Mouse (Mus musculus): Measurements from ENCODE around the gene Pmvk. TPM values are rescaled to one million over a fixed set of nuclear protein-coding genes. Genes with fewer than 3 reads are reported as not detected.

Pmvk gene
- polyA plus RNA-seq, 1 experiment from 2014 or later: 74.5 TPM

Other genes starting within 250 kb of the Pmvk start
- gene Thbs3, start 239.4 kb upstream of the Pmvk start, polyA plus RNA-seq (2014; fragmentation: Nextera tagmentation; extraction: Ambion mirVana): 26.3 and 26.6 TPM in 2 replicates
- 181 and 202 TPM in 2 replicates for gene Mtx1, start 227.5 kb upstream of the Pmvk start, polyA plus RNA-seq (2014; fragmentation: Nextera tagmentation; extraction: Ambion mirVana)
- 1.6 and 1.8 TPM in 2 replicates for gene Muc1, start 225.5 kb upstream of the Pmvk start, polyA plus RNA-seq (2014; fragmentation: Nextera tagmentation; extraction: Ambion mirVana)
- gene Krtcap2, start 208.6 kb upstream of the Pmvk start, polyA plus RNA-seq (2014; fragmentation: Nextera tagmentation; extraction: Ambion mirVana): 237 and 255 TPM in 2 replicates
- gene Trim46, start 208.2 kb upstream of the Pmvk start, polyA plus RNA-seq (2014; fragmentation: Nextera tagmentation; extraction: Ambion mirVana): 11.6 and 12.8 TPM in 2 replicates
- 86.1 and 88.5 TPM in 2 replicates for gene Dpm3, start 195.2 kb upstream of the Pmvk start, polyA plus RNA-seq (2014; fragmentation: Nextera tagmentation; extraction: Ambion mirVana)
- gene Slc50a1, start 184.0 kb upstream of the Pmvk start, polyA plus RNA-seq (2014; fragmentation: Nextera tagmentation; extraction: Ambion mirVana): 33.8 and 37.6 TPM in 2 replicates
- gene Efna1, start 173.4 kb upstream of the Pmvk start, polyA plus RNA-seq (2014; fragmentation: Nextera tagmentation; extraction: Ambion mirVana): 13.7 and 15.9 TPM in 2 replicates
- gene Efna3, start 131.6 kb upstream of the Pmvk start, polyA plus RNA-seq (2014; fragmentation: Nextera tagmentation; extraction: Ambion mirVana): 32.7 and 36.5 TPM in 2 replicates
- gene Efna4, start 116.5 kb upstream of the Pmvk start, polyA plus RNA-seq (2014; fragmentation: Nextera tagmentation; extraction: Ambion mirVana): 20.5 and 21.6 TPM in 2 replicates
- gene Adam15, start 104.5 kb upstream of the Pmvk start, polyA plus RNA-seq (2014; fragmentation: Nextera tagmentation; extraction: Ambion mirVana): 16.3 and 18.3 TPM in 2 replicates
- gene Dcst2, start 92.6 kb upstream of the Pmvk start, polyA plus RNA-seq (2014; fragmentation: Nextera tagmentation; extraction: Ambion mirVana): 0.20 TPM in 1 of 2 replicates, not detected in the other
- gene Dcst1, start 89.3 kb upstream of the Pmvk start, polyA plus RNA-seq (2014; fragmentation: Nextera tagmentation; extraction: Ambion mirVana): 0.31 and 0.41 TPM in 2 replicates
- 0.25 and 0.54 TPM in 2 replicates for gene Zbtb7b, start 59.8 kb upstream of the Pmvk start, polyA plus RNA-seq (2014; fragmentation: Nextera tagmentation; extraction: Ambion mirVana)
- 0.13 and 0.73 TPM in 2 replicates for gene Lenep, start 51.7 kb upstream of the Pmvk start, polyA plus RNA-seq (2014; fragmentation: Nextera tagmentation; extraction: Ambion mirVana)
- 29.4 and 30.9 TPM in 2 replicates for gene Flad1, start 42.7 kb upstream of the Pmvk start, polyA plus RNA-seq (2014; fragmentation: Nextera tagmentation; extraction: Ambion mirVana)
- gene Cks1b, start 36.2 kb upstream of the Pmvk start, polyA plus RNA-seq (2014; fragmentation: Nextera tagmentation; extraction: Ambion mirVana): 432 and 463 TPM in 2 replicates
- gene Shc1, start 36.1 kb upstream of the Pmvk start, polyA plus RNA-seq (2014; fragmentation: Nextera tagmentation; extraction: Ambion mirVana): 43.9 and 48.0 TPM in 2 replicates
- gene Pygo2, start 24.3 kb upstream of the Pmvk start, polyA plus RNA-seq (2014; fragmentation: Nextera tagmentation; extraction: Ambion mirVana): 55.7 and 59.8 TPM in 2 replicates
- 8.6 and 9.1 TPM in 2 replicates for gene Pbxip1, start 17.8 kb upstream of the Pmvk start, polyA plus RNA-seq (2014; fragmentation: Nextera tagmentation; extraction: Ambion mirVana)
- 1.4 and 1.9 TPM in 2 replicates for gene Kcnn3, start 65.6 kb downstream of the Pmvk start, polyA plus RNA-seq (2014; fragmentation: Nextera tagmentation; extraction: Ambion mirVana)